Mouse (Mus musculus) adrenal gland, postnatal 36 days (tissue): ENCODE data around the gene Tubg2. TPM values are rescaled to one million over a fixed set of nuclear protein-coding genes. Genes with fewer than 3 reads are reported as not detected.

Source experiments
- DNase-seq, 2 experiments: peaks; one replicate each; pipeline ENCODE4 v3.0.0; 2021; ENCODE audit warnings: mixed read lengths in 1 of 2
- microRNA-seq: library from miRNA; unstranded; fragments of <30 nt; microRNA quantifications from one replicate; pipeline ENCODE4 v1.2.0, GENCODE M21; 2021
- total RNA-seq, 2 experiments: library from RNA; stranded (reverse); gene quantifications; 2 replicates each; pipeline ENCODE4 v1.2.3; 2021

Tubg2 gene
- total RNA-seq, 2 experiments from 2014 or later: 5.9 to 7.0 TPM

- no peak for DNase-seq
Measured at GRCm38 (mm10) chr11:101194643-101195042, 38.9 kb downstream of the Tubg2 start.

DNA sequence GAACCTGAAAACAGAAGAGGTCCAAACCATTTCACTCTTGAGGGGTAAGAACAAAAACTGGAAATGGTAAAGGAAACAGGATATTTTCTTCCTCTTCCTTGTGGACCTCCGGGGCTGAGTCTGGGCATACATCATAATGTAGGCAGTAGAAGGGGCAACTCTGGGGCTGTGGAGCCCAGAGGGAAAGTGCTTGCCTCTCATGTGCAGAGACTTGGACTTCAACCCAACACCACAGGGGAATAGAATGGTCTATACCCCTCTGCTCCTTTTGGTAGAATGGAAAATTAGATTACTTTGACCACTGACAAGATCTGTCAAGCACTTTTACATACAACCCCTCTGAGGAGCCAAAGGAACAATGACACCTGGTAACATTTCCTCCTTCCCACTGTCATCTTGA, 39.4 kb downstream of the Tubg2 start:
- no peak for DNase-seq

DNA sequence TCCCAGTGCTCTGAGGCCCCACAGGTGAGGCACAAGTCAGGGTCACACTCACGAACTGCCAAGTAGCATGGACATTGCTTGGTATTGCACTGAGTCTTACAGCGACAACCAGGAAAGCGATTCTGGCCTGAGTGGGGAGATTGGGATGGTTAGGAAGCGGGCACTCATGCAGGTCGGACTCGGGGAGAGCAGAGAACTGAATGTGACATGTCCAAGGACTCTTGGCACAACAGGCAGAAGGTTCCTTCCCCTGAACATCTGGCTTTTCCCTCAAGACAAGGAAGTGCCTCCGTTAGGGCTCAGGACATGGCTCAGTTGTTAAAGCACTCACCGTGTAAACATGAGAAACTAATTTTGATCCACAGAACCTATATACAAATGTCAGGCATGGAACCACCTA, 39.9 kb downstream of the Tubg2 start:
- no peak for DNase-seq

DNA sequence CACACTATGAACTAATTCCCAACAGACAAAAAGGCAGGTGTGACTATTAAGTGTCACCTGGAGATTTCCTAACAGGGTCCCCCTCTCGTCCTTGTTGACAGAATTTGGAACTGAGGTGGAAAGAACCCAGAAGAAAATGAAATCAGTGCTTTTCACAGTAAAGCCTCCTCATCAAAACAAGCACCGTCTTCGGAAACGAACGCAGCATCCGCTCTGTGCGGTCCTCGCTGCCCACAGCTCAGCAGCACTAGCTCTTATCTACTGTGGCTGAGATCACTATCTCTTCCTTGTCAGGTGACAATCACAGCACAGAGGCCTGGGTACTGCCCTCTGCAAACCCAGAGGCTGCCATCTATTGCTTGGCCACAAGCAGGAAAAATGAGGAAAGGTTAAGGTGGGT, 40.5 kb downstream of the Tubg2 start:
- DNase-seq: no peak

GRCm38 (mm10) chr11:101199555-101199954, 43.8 kb downstream of the Tubg2 start:
- no peak for DNase-seq

DNA sequence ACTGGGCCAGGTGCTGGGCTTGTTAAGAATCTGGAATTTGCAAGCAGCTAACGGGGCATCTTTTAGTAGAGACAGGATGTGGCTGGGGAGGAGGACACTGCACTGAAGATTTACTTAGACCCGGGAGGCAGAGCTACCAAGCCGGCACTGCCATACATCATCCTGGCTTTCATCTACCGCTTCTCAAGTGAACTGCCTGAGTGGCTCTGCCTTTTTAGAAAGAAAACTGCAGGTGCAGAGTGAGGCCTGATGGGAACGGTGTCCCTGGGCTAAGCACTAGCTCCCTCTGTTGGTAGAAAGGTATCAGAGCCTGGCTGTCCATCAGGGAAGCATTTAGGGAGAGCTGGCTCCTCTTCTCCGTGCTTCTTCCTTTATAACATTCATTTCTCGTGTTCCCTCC, 45.3 kb downstream of the Tubg2 start:
- peak; percentile 28 to 43 for DNase-seq

Small RNAs within 50 kb of the gene (microRNA-seq; reads per million reads assigned to microRNA genes)
- not detected for gene Gm27626

Other genes with a start within 250 kb of the Tubg2 start
- 100 to 1,000 TPM in 1 of 2 experiments, 10 to 100 TPM in 1; 74.2 to 109 TPM for gene Stat3, start 216.4 kb upstream of the Tubg2 start, total RNA-seq
- 100 to 1,000 TPM; 307 to 340 TPM for gene Cavin1, start 185.0 kb upstream of the Tubg2 start, total RNA-seq
- 100 to 1,000 TPM; 122 to 148 TPM for gene Atp6v0a1, start 146.5 kb upstream of the Tubg2 start, total RNA-seq
- gene Naglu, start 85.9 kb upstream of the Tubg2 start, total RNA-seq: 10 to 100 TPM; 36.3 to 47.0 TPM
- 1 to 10 TPM; 1.5 to 3.3 TPM for gene Hsd17b1, start 77.5 kb upstream of the Tubg2 start, total RNA-seq
- 100 to 1,000 TPM in 1 of 2 experiments, 10 to 100 TPM in 1; 71.3 to 111 TPM for gene Coasy, start 73.3 kb upstream of the Tubg2 start, total RNA-seq
- 10 to 100 TPM; 50.1 to 63.1 TPM for gene Mlx, start 68.6 kb upstream of the Tubg2 start, total RNA-seq
- gene Psmc3ip, start 60.5 kb upstream of the Tubg2 start, total RNA-seq: 1 to 10 TPM; 5.8 to 6.6 TPM
- 10 to 100 TPM; 53.2 to 57.2 TPM for gene Retreg3, start 36.0 kb upstream of the Tubg2 start, total RNA-seq
- 10 to 100 TPM; 41.3 to 42.7 TPM for gene Tubg1, start 36.0 kb upstream of the Tubg2 start, total RNA-seq
- gene Cntnap1, start 14.6 kb downstream of the Tubg2 start, total RNA-seq: 1 to 10 TPM; 4.6 to 4.9 TPM
- 10 to 100 TPM; 21.5 to 30.0 TPM for gene Plekhh3, start 15.4 kb downstream of the Tubg2 start, total RNA-seq
- gene Ccr10, start 19.5 kb downstream of the Tubg2 start, total RNA-seq: under 1 TPM in 1 of 2 experiments, not detected in 1; 0.43 TPM
- 10 to 100 TPM; 30.0 to 37.7 TPM for gene Ezh1, start 70.6 kb downstream of the Tubg2 start, total RNA-seq
- gene Ramp2, start 90.1 kb downstream of the Tubg2 start, total RNA-seq: 10 to 100 TPM; 39.5 to 61.8 TPM
- gene Vps25, start 97.8 kb downstream of the Tubg2 start, total RNA-seq: 100 to 1,000 TPM in 1 of 2 experiments, 10 to 100 TPM in 1; 90.6 to 121 TPM
- gene Wnk4, start 104.7 kb downstream of the Tubg2 start, total RNA-seq: 1 to 10 TPM; 1.5 to 2.5 TPM
- under 1 TPM; 0.23 to 0.26 TPM for gene Cntd1, start 123.1 kb downstream of the Tubg2 start, total RNA-seq
- 10 to 100 TPM; 69.2 to 75.4 TPM for gene Coa3, start 123.2 kb downstream of the Tubg2 start, total RNA-seq
- gene Becn1, start 146.4 kb downstream of the Tubg2 start, total RNA-seq: 100 to 1,000 TPM; 150 to 159 TPM
- gene Psme3, start 160.3 kb downstream of the Tubg2 start, total RNA-seq: 100 to 1,000 TPM; 122 to 145 TPM
- gene Aoc2, start 169.2 kb downstream of the Tubg2 start, total RNA-seq: 1 to 10 TPM; 4.6 to 7.1 TPM
- 10 to 100 TPM; 40.4 to 67.8 TPM for gene Aoc3, start 174.7 kb downstream of the Tubg2 start, total RNA-seq
- 1 to 10 TPM; 2.9 to 6.4 TPM for gene G6pc, start 211.7 kb downstream of the Tubg2 start, total RNA-seq